Mouse (Mus musculus) thymus, adult 2 months (tissue): ENCODE data around the gene Pidd1.

Experiments used
- CTCF ChIP-seq: fragments of 200-500 bp; IDR thresholded peaks from 2 replicates; pipeline ENCODE4 v1.5.1; 2012; ENCODE audit warnings: mild to moderate bottlenecking, control low read depth, low read length, moderate library complexity, borderline replicate concordance; ENCODE audit not compliant: control insufficient read depth, poor library complexity, insufficient read depth; ENCODE audit errors: extremely low read depth
- POLR2A ChIP-seq: fragments of 200-500 bp; IDR thresholded peaks from 2 replicates; pipeline ENCODE4 v1.6.1; 2012; ENCODE audit warnings: mild to moderate bottlenecking, low read length, control low read depth, moderate library complexity; ENCODE audit not compliant: control insufficient read depth, poor library complexity, insufficient read depth; ENCODE audit errors: extremely low read depth

GRCm38 (mm10) chr7:141458661-141459060 is 14.8 kb upstream of the Pidd1 start:
- TF ChIP-seq POLR2A, result no peak
- TF ChIP-seq CTCF, result no peak
